Mouse (Mus musculus) brain, embryonic 14.5 days (tissue): ENCODE data around the gene Abca5.

Source experiments
- CTCF ChIP-seq: fragments of 200-500 bp; IDR thresholded peaks from 2 replicates; pipeline ENCODE4 v1.5.1; 2012; ENCODE audit warnings: inconsistent platforms, mild to moderate bottlenecking, moderate library complexity, borderline replicate concordance; ENCODE audit not compliant: insufficient read depth, insufficient read length; ENCODE audit errors: extremely low read depth
- POLR2A ChIP-seq: fragments of 200-500 bp; IDR thresholded peaks from 2 replicates; pipeline ENCODE4 v1.6.1; 2012; ENCODE audit warnings: mild to moderate bottlenecking, inconsistent platforms, borderline replicate concordance; ENCODE audit not compliant: poor library complexity, insufficient read depth, insufficient read length, severe bottlenecking; ENCODE audit errors: extremely low read depth

DNA sequence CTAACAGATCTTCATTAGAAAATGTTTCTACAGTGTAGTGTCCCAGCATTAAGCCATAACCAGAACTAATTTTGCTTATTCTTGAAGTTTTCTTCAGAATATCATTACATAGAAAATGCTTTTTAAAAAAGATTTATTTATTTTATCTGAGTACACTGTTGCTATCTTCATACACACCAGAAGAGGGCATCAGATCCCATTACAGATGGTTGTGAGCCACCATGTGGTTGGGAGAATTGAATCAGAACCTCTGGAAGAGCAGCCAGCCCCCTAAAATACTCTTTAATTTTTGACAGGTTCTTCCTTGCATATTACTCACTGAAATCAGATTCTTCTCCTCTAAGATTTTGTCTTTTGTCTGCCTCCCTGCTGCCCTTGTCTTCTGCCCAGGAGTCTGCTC, 104.5 kb downstream of the Abca5 start:
- no peak for TF ChIP-seq CTCF
- TF ChIP-seq POLR2A = no peak
